Mouse (Mus musculus): ENCODE measurements around the gene Med26.

- TF ChIP-seq TAL1 (IDR thresholded peaks at IDR 0.05; ENCODE audit: low read length) (no peak), GATA1 (IDR thresholded peaks at IDR 0.05; ENCODE audit: low read length) (no peak)
Measured at GRCm38 (mm10) chr8:72491017-72491416, 57.1 kb downstream of the Med26 start.
